Mouse (Mus musculus) limb, embryonic 12.5 days (tissue): Measurements from ENCODE around the gene Plac9a. TPM values are rescaled to one million over a fixed set of nuclear protein-coding genes. Genes with fewer than 3 reads are reported as not detected.
"Not testable (repeated sequence)": the region's sequence is repeated elsewhere in the genome, so short reads cannot be mapped to it uniquely, and the experiment has no call there.

Source experiments
- ATAC-seq: fragments of 200-750 bp; cut with Nextera tagmentation; 2 replicates; pipeline ENCODE4 v1.8.0; 2017; ENCODE audit warnings: low read depth, moderate TSS enrichment; ENCODE audit not compliant: insufficient number of reproducible peaks, insufficient read depth, low FRiP score, low TSS enrichment
- H3K27ac ChIP-seq: fragments of 300-500 bp; sonication (generic); 2 replicates; pipeline ENCODE4 v1.5.1; 2016; ENCODE audit warnings: mild to moderate bottlenecking, moderate library complexity
- H3K27me3 ChIP-seq: fragments of 300-500 bp; sonication (generic); 2 replicates; pipeline ENCODE4 v1.6.1; 2016; ENCODE audit warnings: mild to moderate bottlenecking, moderate library complexity
- H3K36me3 ChIP-seq: fragments of 300-500 bp; sonication (generic); 2 replicates; pipeline ENCODE4 v1.6.1; 2016; ENCODE audit warnings: mild to moderate bottlenecking, moderate library complexity
- H3K4me1 ChIP-seq: fragments of 300-500 bp; sonication (generic); replicated peaks from 2 replicates; pipeline ENCODE4 v1.6.1; 2016
- H3K4me2 ChIP-seq: fragments of 300-500 bp; sonication (generic); 2 replicates; pipeline ENCODE4 v1.6.1; 2016; ENCODE audit warnings: mild to moderate bottlenecking, moderate library complexity
- H3K4me3 ChIP-seq: fragments of 300-500 bp; sonication (generic); replicated peaks from 2 replicates; pipeline ENCODE4 v1.5.1; 2016; ENCODE audit warnings: mild to moderate bottlenecking
- H3K9ac ChIP-seq: fragments of 300-500 bp; sonication (generic); replicated peaks from 2 replicates; pipeline ENCODE4 v1.6.1; 2016; ENCODE audit warnings: mild to moderate bottlenecking, moderate library complexity
- H3K9me3 ChIP-seq: fragments of 300-500 bp; sonication (generic); 2 replicates; pipeline ENCODE4 v1.6.1; 2016; ENCODE audit warnings: mild to moderate bottlenecking, moderate library complexity
- WGBS: fragments of 180-500 bp; shearing (Covaris S2); methylation state at CpG from one replicate; pipeline ENCODE4 v1.1.7; 2016; 5-methylcytosine and 5-hydroxymethylcytosine counted together
- polyA plus RNA-seq: library from polyadenylated mRNA; unstranded; fragments of >200 nt; fragmentation: Nextera tagmentation; extraction: Ambion mirVana; gene quantifications from 2 replicates; pipeline ENCODE4 v1.2.1, GENCODE M21; 2016

Gene Plac9a
- polyA plus RNA-seq, 1 experiment from 2014 or later, result not detected

DNA sequence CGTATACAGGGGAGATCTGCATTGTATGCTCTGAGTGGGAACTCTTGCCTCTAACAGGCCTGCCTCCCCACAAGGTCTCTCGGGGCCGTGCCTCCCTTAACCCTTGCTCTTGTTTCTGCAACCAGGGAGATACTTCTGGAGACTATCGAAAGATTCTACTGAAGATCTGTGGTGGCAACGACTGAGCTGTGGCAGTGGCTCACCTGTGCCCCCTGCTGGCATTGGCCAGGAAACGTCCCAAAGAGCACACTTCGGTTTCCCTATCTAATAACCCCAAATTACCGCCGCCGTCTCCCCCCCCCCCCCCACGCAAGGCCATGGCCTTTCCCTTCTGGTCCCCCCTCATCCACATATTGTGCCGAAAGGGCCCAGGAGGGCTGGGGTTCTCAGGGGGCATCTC is 17.0 kb downstream of the Plac9a start:
- H3K4me2 ChIP-seq, H3K27me3 ChIP-seq, H3K4me3 ChIP-seq, H3K36me3 ChIP-seq, H3K27ac ChIP-seq, ATAC-seq, H3K9me3 ChIP-seq, H3K9ac ChIP-seq, H3K4me1 ChIP-seq: not testable (repeated sequence)
- WGBS, result no CpG with 5 or more reads among the region's 12 CpGs

GRCm38 (mm10) chr14:25881769-25882168 is 21.1 kb downstream of the Plac9a start:
- no CpG with 5 or more reads among the region's 9 CpGs for WGBS
- not testable (repeated sequence) for H3K27me3 ChIP-seq, H3K9me3 ChIP-seq, H3K4me3 ChIP-seq, H3K4me1 ChIP-seq, H3K4me2 ChIP-seq, H3K9ac ChIP-seq, H3K27ac ChIP-seq, ATAC-seq, H3K36me3 ChIP-seq

DNA sequence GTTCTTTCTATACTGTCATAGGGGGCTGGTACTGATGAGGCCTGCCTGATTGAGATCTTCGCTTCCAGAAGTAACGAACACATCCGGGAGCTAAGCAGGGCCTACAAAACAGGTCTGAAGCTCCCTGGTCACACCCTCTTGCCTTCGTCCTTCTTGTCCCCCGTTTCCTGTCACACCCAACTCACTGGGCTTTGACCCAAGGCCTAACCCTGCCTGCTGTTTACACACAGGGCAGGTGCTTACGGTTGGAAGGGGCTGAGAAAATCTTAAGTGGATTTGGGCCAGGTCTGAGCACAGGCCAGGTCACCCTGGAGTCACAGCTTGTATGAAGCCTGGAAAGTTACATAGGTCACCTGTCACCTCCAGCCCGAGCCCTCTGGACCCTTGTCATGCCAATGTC is 26.3 kb downstream of the Plac9a start:
- H3K4me2 ChIP-seq, H3K36me3 ChIP-seq, H3K4me3 ChIP-seq, H3K27ac ChIP-seq, ATAC-seq, H3K27me3 ChIP-seq, H3K9me3 ChIP-seq, H3K4me1 ChIP-seq, H3K9ac ChIP-seq: not testable (repeated sequence)
- WGBS, result no CpG with 5 or more reads among the region's 7 CpGs

DNA sequence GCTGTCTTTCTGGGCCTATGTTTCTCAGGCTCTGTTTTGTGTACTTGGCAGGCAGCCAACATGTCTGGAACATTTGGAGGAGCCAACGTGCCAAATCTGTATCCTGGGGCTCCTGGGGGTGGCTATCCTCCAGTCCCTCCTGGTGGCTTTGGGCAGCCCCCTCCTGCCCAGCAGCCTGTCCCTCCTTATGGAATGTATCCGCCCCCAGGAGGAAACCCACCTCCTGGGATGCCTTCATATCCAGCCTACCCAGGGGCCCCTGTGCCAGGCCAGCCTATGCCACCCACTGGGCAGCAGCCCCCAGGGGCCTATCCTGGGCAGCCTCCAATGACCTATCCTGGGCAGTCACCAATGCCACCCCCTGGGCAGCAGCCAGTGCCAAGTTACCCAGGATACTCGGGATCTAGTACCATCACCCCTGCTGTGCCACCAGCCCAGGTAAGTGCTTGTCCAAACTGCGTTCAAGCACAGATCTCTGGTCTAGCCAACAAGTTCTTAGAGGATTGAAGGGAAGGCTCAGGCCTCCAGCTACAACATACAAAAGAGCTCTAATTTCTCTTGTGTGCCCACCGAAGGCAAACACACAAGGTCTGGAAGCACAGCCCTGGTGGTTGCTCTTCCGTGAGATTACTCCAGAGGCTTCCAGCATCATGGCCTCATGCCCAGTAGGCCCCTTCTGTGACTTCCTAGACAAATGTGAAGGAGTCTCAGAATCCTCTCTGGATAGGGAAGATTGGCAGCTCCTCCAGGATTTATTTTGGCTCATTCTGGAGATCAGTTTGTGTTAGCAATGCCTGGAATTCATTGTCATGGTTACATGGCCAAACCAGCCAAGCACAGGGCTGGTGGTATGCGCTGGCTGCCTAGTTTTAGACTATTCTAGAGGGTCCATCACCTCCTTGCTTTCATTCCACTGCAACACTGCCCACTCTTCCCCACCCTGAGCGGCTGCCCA is 30.2 kb downstream of the Plac9a start:
- Histone ChIP-seq H3K9me3 (no peaks in the 10 kb centered on the region), H3K9ac (no peak overlapping the region), H3K36me3 (no peaks in the 10 kb centered on the region), H3K27ac (no peak overlapping the region), H3K4me1 (peaks cover 23% of the 10 kb centered on the region), H3K27me3 (no peaks in the 10 kb centered on the region), H3K4me2 (no peak overlapping the region), H3K4me3 (no peak overlapping the region)
- ATAC-seq, result no peak
- 81% methylated on average over 8 of the region's 8 CpGs for WGBS

- Histone ChIP-seq H3K9me3 (no peaks in the 10 kb centered on the region), H3K4me3 (no peak overlapping the region), H3K4me1 (peaks cover 34% of the 10 kb centered on the region), H3K4me2 (no peak overlapping the region), H3K36me3 (no peaks in the 10 kb centered on the region), H3K27ac (no peak overlapping the region), H3K27me3 (no peaks in the 10 kb centered on the region), H3K9ac (no peak overlapping the region)
- 69% methylated on average over 9 of the region's 9 CpGs for WGBS
- ATAC-seq, result no peak
Measured at GRCm38 (mm10) chr14:25869135-25869878, 33.6 kb downstream of the Plac9a start.

GRCm38 (mm10) chr14:25868706-25869105 is 34.2 kb downstream of the Plac9a start:
- no peak overlapping the region for H3K4me2 ChIP-seq
- H3K27me3 ChIP-seq, result no peaks in the 10 kb centered on the region
- H3K36me3 ChIP-seq, result no peaks in the 10 kb centered on the region
- WGBS, result 71% methylated on average over 3 of the region's 4 CpGs
- H3K9ac ChIP-seq, result no peak overlapping the region
- H3K4me3 ChIP-seq, result no peak overlapping the region
- H3K27ac ChIP-seq, result no peak overlapping the region
- no peak for ATAC-seq
- H3K4me1 ChIP-seq, result peaks cover 34% of the 10 kb centered on the region
- no peaks in the 10 kb centered on the region for H3K9me3 ChIP-seq

DNA sequence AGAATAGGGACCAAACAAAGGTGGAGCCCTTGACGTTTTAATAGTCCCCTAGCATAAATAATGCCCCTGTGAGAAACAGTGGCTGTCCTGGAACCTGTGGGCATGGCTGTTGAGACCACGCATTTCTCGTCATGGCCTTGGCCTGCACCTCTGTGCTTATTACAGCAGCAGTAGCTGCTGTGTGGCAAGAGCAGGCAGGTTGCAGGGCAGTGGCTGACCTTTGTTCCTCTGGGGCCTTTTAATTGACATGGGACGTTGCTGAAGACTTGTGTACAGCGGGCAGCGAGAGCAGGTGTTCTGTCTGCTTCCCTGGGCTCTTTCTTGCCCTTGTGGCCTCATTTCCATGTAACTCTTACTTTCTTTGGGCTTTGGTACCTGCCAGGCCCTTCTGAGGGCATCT is 35.1 kb downstream of the Plac9a start:
- ATAC-seq, result no peak
- Histone ChIP-seq H3K9ac (no peak overlapping the region), H3K27me3 (no peaks in the 10 kb centered on the region), H3K4me2 (no peak overlapping the region), H3K4me1 (peaks cover 34% of the 10 kb centered on the region), H3K27ac (no peak overlapping the region), H3K36me3 (no peaks in the 10 kb centered on the region), H3K4me3 (no peak overlapping the region), H3K9me3 (no peaks in the 10 kb centered on the region)
- 53% methylated on average over 6 of the region's 6 CpGs for WGBS

DNA sequence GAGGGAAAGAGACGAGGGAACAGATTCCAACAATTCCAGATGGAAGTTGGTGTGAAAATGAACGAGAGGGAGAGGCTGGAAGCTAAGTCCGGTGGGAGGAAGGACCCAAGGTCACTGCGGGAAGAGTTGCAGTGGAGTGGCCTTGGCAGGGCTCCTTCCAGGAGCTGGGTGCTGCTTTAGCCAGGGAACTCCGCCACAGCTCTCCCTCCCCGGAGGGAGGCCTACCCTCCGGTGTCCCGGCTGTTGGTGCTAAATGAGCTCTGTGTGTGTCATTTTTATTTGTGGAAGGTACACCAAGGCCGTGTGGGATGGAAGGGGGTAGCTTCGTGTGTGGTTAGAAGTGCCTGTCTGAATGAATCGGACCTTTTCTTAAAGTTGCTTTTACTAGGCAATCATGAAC is 36.1 kb downstream of the Plac9a start:
- ATAC-seq, result no peak
- Histone ChIP-seq H3K4me2 (no peak overlapping the region), H3K27ac (no peak overlapping the region), H3K9me3 (no peaks in the 10 kb centered on the region), H3K36me3 (no peaks in the 10 kb centered on the region), H3K9ac (no peak overlapping the region), H3K4me3 (no peak overlapping the region), H3K4me1 (peaks cover 28% of the 10 kb centered on the region), H3K27me3 (no peaks in the 10 kb centered on the region)
- WGBS, result 68% methylated on average over 11 of the region's 11 CpGs

DNA sequence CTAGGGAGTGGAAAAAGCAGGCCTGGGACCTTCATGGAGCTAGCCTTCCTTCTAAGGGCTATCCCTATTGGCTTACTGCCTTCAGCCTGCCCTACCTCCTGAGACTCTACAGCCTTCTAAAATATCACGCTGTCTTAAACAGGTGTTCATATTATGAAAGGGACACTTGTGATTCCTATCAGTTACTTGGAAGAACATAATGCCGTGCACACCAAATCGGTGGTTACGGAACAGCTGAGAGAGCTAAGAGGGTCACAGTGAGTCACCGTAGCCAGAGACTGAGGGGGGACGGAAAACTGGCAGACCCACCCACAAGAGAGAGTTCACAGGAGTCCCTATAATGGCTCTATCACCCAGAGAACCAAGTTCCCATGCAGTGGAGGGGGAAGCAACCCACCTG is 36.5 kb downstream of the Plac9a start:
- Histone ChIP-seq H3K4me3 (no peak overlapping the region), H3K9me3 (no peaks in the 10 kb centered on the region), H3K9ac (no peak overlapping the region), H3K27ac (no peak overlapping the region), H3K27me3 (no peaks in the 10 kb centered on the region), H3K36me3 (no peaks in the 10 kb centered on the region), H3K4me1 (peaks cover 28% of the 10 kb centered on the region), H3K4me2 (no peak overlapping the region)
- no peak for ATAC-seq
- 81% methylated on average over 6 of the region's 6 CpGs for WGBS

DNA sequence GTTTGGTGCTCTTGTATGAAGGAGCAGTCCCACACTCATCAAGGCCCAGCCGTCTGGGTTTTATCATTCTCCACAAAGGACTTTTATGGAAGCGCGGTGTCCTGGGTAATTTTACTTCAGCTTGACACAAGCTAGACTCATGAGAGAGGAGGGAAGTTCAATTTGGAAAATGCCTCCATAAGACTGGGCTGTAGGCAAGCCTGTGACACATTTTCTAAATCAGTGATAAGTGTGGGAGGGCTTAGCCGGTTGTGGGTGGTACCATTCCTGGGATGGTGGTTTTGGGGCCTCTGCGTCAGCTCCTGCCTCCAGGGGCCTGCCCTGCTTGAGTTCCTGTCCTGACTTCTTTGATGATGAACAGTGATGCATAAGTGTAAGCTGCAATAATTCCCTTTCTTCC is 37.6 kb downstream of the Plac9a start:
- Histone ChIP-seq H3K4me3 (no peak overlapping the region), H3K4me1 (peaks cover 26% of the 10 kb centered on the region), H3K27me3 (no peaks in the 10 kb centered on the region), H3K36me3 (no peaks in the 10 kb centered on the region), H3K9ac (no peak overlapping the region), H3K9me3 (no peaks in the 10 kb centered on the region), H3K4me2 (no peak overlapping the region), H3K27ac (no peak overlapping the region; the same call in 1 of the 2 replicates)
- no peak for ATAC-seq
- 62% methylated on average over 5 of the region's 5 CpGs for WGBS

DNA sequence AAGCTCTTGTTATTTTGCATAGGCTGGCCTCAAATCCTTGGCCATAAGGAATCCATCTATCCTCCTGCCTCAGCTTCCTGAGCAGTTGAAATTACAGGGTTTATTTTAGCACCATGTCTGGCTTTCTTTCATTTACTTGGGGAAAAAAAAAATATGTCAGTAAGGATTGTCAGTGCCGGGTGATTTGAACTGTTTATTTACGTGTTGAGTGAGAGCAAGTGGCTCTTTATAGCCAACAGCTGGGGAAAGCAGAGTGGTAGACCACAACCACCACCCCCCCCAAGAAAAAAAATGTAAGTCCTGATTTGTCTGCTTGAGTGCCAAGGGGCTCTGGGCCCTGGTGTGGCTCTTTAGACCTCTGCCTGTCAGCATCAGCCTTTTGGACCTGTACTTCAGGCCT is 39.2 kb downstream of the Plac9a start:
- no peak for ATAC-seq
- no peak overlapping the region for H3K9ac ChIP-seq
- H3K4me2 ChIP-seq, result no peak overlapping the region
- H3K9me3 ChIP-seq, result no peaks in the 10 kb centered on the region
- H3K36me3 ChIP-seq, result no peaks in the 10 kb centered on the region
- no peak overlapping the region for H3K27ac ChIP-seq
- WGBS, result 48% methylated on average over 2 of the region's 2 CpGs
- H3K4me1 ChIP-seq, result peaks cover 18% of the 10 kb centered on the region
- H3K27me3 ChIP-seq, result no peaks in the 10 kb centered on the region
- H3K4me3 ChIP-seq, result no peak overlapping the region
